Mouse (Mus musculus): ENCODE data around the gene Tln1.

- TF ChIP-seq CTCF (IDR thresholded peaks at IDR 0.05; ENCODE audit: low read depth, low read length) (no peak), POLR2A (IDR thresholded peaks at IDR 0.05; ENCODE audit: borderline replicate concordance, low read depth, low read length) (no peak)
Measured at GRCm38 (mm10) chr4:43581381-43581780, 18.9 kb upstream of the Tln1 start.

Data from bone marrow macrophage, adult 2 months (primary cell).